Mouse (Mus musculus) lung, postnatal 10 days (tissue): Measurements from ENCODE around the gene Coa3.
A peak's percentile ranks its signal among the peaks of the same experiment; 100 is the strongest.

Experiments used
- DNase-seq: peaks from one replicate; pipeline ENCODE4 v3.0.0; 2021

Gene Coa3

GRCm38 (mm10) chr11:101248258-101248994 lies 30.5 kb downstream of the Coa3 start:
- DNase-seq: peak; percentile 80

- no peak for DNase-seq
Observed at GRCm38 (mm10) chr11:101247521-101248030, 31.3 kb downstream of the Coa3 start.

- no peak for DNase-seq
Observed at GRCm38 (mm10) chr11:101246702-101247012, 32.3 kb downstream of the Coa3 start.

GRCm38 (mm10) chr11:101245855-101246701 lies 32.8 kb downstream of the Coa3 start, which contains the start of gene Ramp2:
TSS of gene Ramp2 (plus strand) at chr11:101246028.
- peak; percentile 90 for DNase-seq

- DNase-seq: peak; percentile 54
Observed at GRCm38 (mm10) chr11:101245071-101245470, 33.8 kb downstream of the Coa3 start.

- peak; percentile 70 for DNase-seq
Observed at GRCm38 (mm10) chr11:101238071-101238647, 40.8 kb downstream of the Coa3 start.

- DNase-seq: no peak
Observed at GRCm38 (mm10) chr11:101236782-101237181, 42.1 kb downstream of the Coa3 start.

GRCm38 (mm10) chr11:101235429-101235828 lies 43.5 kb downstream of the Coa3 start:
- DNase-seq: no peak

- DNase-seq: no peak
Observed at GRCm38 (mm10) chr11:101234124-101234523, 44.8 kb downstream of the Coa3 start.

GRCm38 (mm10) chr11:101233240-101233639 lies 45.7 kb downstream of the Coa3 start:
- no peak for DNase-seq

GRCm38 (mm10) chr11:101232010-101232839 lies 46.7 kb downstream of the Coa3 start:
- peak; percentile 81 for DNase-seq

- peak; percentile 90 for DNase-seq
Observed at GRCm38 (mm10) chr11:101230991-101231871, 47.7 kb downstream of the Coa3 start.

- no peak for DNase-seq
Observed at GRCm38 (mm10) chr11:101230526-101230925, 48.4 kb downstream of the Coa3 start.

GRCm38 (mm10) chr11:101230061-101230511 lies 48.8 kb downstream of the Coa3 start:
- peak; percentile 81 for DNase-seq

- DNase-seq: peak; percentile 66
Observed at GRCm38 (mm10) chr11:101229361-101229900, 49.5 kb downstream of the Coa3 start.
